Mouse (Mus musculus) gastrocnemius, postnatal 14 days (tissue): ENCODE data around the gene Pde3b. TPM values are rescaled to one million over a fixed set of nuclear protein-coding genes. Genes with fewer than 3 reads are reported as not detected.

Experiments
- DNase-seq: peaks from one replicate; pipeline ENCODE4 v3.0.0; 2021; ENCODE audit warnings: mixed read lengths
- intact Hi-C: fragments of 180-260 bp; cut with DNase I; formaldehyde crosslinking; loops from one replicate; pipeline ENCODE4 v1.15.1; 2025; ENCODE audit warnings: low total_unique reads
- total RNA-seq, 2 experiments: library from RNA; stranded (reverse); gene quantifications; 2 replicates each; pipeline ENCODE4 v1.2.3; 2021

Gene Pde3b
- total RNA-seq, 2 experiments from 2014 or later, result 3.6 to 4.9 TPM

DNA sequence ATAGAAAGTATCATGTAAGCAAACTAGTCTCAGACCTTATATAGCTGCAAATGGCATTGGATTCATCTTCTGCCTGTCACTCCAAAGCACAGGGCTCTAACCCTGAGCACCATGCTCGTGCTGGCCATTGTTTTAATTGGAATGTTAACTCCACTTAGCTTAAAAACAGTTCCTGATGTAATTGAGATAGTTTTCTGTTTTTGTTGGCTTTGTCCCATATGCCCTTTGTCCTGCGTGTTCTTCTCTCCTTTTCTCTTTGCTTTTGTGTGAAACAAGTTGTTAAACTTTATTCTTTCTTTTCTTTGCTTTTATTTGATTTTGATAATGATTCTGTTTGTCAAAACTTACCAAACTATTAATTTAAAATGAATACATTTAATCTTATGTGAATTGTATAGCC, 167.4 kb downstream of the Pde3b start:
- intact Hi-C loops, result no loop called here
- no peak for DNase-seq

Other genes starting within 250 kb of the Pde3b start
- gene Copb1, start 160.6 kb upstream of the Pde3b start, total RNA-seq, result 10 to 100 TPM; 29.2 to 37.5 TPM
- gene Psma1, start 139.2 kb upstream of the Pde3b start, total RNA-seq, result 10 to 100 TPM; 91.5 to 95.0 TPM
- gene Cyp2r1, start 147.7 kb downstream of the Pde3b start, total RNA-seq, result under 1 TPM; 0.45 to 0.47 TPM
- gene Calca, start 221.1 kb downstream of the Pde3b start, total RNA-seq, result not detected